Mouse (Mus musculus) lung, embryonic 14.5 days (tissue): ENCODE results near the gene Ehmt2. TPM values are rescaled to one million over a fixed set of nuclear protein-coding genes. Genes with fewer than 3 reads are reported as not detected.
A peak's percentile ranks its signal among the peaks of the same experiment; 100 is the strongest.
"Not testable (repeated sequence)": the region's sequence is repeated elsewhere in the genome, so short reads cannot be mapped to it uniquely, and the experiment has no call there.

Experiments
- ATAC-seq: fragments of 200-750 bp; cut with Nextera tagmentation; 2 replicates; pipeline ENCODE4 v1.8.0; 2017; ENCODE audit warnings: mild to moderate bottlenecking, moderate TSS enrichment, moderate library complexity; ENCODE audit not compliant: insufficient read depth
- DNase-seq: peaks from one replicate; pipeline ENCODE4 v3.0.0-alpha.2; 2015
- H3K27ac ChIP-seq: fragments of 300-500 bp; sonication (generic); 2 replicates; pipeline ENCODE4 v1.5.1; 2014; ENCODE audit warnings: low read depth, mild to moderate bottlenecking, moderate library complexity
- H3K27me3 ChIP-seq: fragments of 300-500 bp; sonication (generic); 2 replicates; pipeline ENCODE4 v1.6.1; 2014; ENCODE audit warnings: low read length, control low read depth; ENCODE audit not compliant: insufficient read depth
- H3K36me3 ChIP-seq: fragments of 300-500 bp; sonication (generic); 2 replicates; pipeline ENCODE4 v1.6.1; 2014; ENCODE audit warnings: control low read depth; ENCODE audit not compliant: insufficient read depth
- H3K4me1 ChIP-seq: fragments of 300-500 bp; sonication (generic); 2 replicates; pipeline ENCODE4 v1.6.1; 2014; ENCODE audit warnings: antibody characterized with exemption, control low read depth; ENCODE audit not compliant: insufficient read depth
- H3K4me2 ChIP-seq: fragments of 300-500 bp; sonication (generic); 2 replicates; pipeline ENCODE4 v1.6.1; 2014; ENCODE audit warnings: mild to moderate bottlenecking
- H3K4me3 ChIP-seq: fragments of 300-500 bp; sonication (generic); 2 replicates; pipeline ENCODE4 v1.5.1; 2014; ENCODE audit warnings: low read depth, low read length
- H3K9ac ChIP-seq: fragments of 300-500 bp; sonication (generic); 2 replicates; pipeline ENCODE4 v1.6.1; 2014
- H3K9me3 ChIP-seq: fragments of 300-500 bp; sonication (generic); 2 replicates; pipeline ENCODE4 v1.6.1; 2016; ENCODE audit warnings: low read depth, low read length, control low read depth
- CTCF ChIP-seq: IDR thresholded peaks from 2 replicates; pipeline ENCODE4 v1.5.1; 2016; ENCODE audit warnings: antibody characterized with exemption, low read depth
- WGBS: fragments of 180-500 bp; shearing (Covaris S2); extraction: QIAGEN DNeasy Blood & Tissue Kit; methylation state at CpG from one replicate; pipeline ENCODE4 v1.1.7; 2014; 5-methylcytosine and 5-hydroxymethylcytosine counted together
- polyA plus RNA-seq: library from polyadenylated mRNA; unstranded; fragments of >200 nt; fragmentation: Nextera tagmentation; extraction: Ambion mirVana; gene quantifications from 2 replicates; pipeline ENCODE4 v1.2.1, GENCODE M21; 2014

The Ehmt2 gene
- polyA plus RNA-seq, 1 experiment from 2014 or later, result 71.0 TPM

GRCm38 (mm10) chr17:34898706-34899052, 410 bp downstream of the Ehmt2 start:
- DNase-seq (peak; percentile 62), ATAC-seq (no peak)
- Histone ChIP-seq H3K27ac (peak overlapping the region; percentile 98), H3K4me3 (peak overlapping the region; percentile 89), H3K27me3 (no peaks in the 10 kb centered on the region), H3K4me1 (peaks cover 11% of the 10 kb centered on the region; the same call in 1 of the 2 replicates), H3K9me3 (no peaks in the 10 kb centered on the region), H3K4me2 (peak overlapping the region; percentile 86), H3K36me3 (peaks cover 34% of the 10 kb centered on the region), H3K9ac (peak overlapping the region; percentile 96)
- TF ChIP-seq CTCF, result no peak
- WGBS, result under 1% methylated on average over 45 of the region's 47 CpGs

- WGBS, result under 1% methylated on average over 44 of the region's 45 CpGs
- DNase-seq, result peak; percentile 43
- no peak for TF ChIP-seq CTCF
Observed at GRCm38 (mm10) chr17:34899053-34899889, 1.0 kb downstream of the Ehmt2 start.

GRCm38 (mm10) chr17:34899890-34900243, 1.6 kb downstream of the Ehmt2 start:
- no peak for TF ChIP-seq CTCF
- Histone ChIP-seq H3K27me3 (no peaks in the 10 kb centered on the region), H3K9me3 (no peaks in the 10 kb centered on the region), H3K36me3 (peaks cover 43% of the 10 kb centered on the region), H3K9ac (peak overlapping the region; percentile 96), H3K4me1 (peaks cover 11% of the 10 kb centered on the region; the same call in 1 of the 2 replicates), H3K4me3 (peak overlapping the region; percentile 89), H3K4me2 (peak overlapping the region; percentile 86), H3K27ac (peak overlapping the region; percentile 98)
- DNase-seq (no peak), ATAC-seq (no peak)
- 0% methylated on average over 5 of the region's 5 CpGs for WGBS

More at GRCm38 (mm10) chr17:34899053-34899889, 1.0 kb downstream of the Ehmt2 start:
- Histone ChIP-seq H3K27me3 (no peaks in the 10 kb centered on the region), H3K36me3 (peaks cover 38% of the 10 kb centered on the region), H3K4me1 (peaks cover 11% of the 10 kb centered on the region; the same call in 1 of the 2 replicates), H3K4me3 (peak overlapping the region; percentile 89), H3K27ac (peak overlapping the region; percentile 98), H3K4me2 (peak overlapping the region; percentile 86), H3K9ac (peak overlapping the region; percentile 96), H3K9me3 (no peaks in the 10 kb centered on the region)
- no peak; the same call in 1 of the 2 replicates for ATAC-seq

DNA sequence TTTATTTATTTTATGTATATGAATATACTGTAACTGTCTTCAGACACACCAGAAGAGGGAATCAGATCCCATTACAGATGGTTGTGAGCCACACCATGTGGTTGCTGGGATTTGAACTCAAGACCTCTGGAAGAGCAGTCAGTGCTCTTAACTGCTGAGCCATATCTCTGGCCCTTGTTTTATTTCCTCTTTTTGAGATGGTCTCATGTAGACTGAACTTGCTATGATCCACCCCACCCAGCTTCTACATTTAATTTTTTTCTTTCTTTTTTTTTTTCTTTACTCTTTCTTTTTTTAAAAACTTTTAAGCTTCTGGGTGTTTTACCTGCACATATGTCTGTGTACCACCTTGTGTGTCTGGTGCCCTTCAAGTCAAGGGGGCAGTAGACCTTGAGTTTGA, 2.6 kb downstream of the Ehmt2 start:
- not testable (repeated sequence) for H3K27ac ChIP-seq, H3K9ac ChIP-seq, H3K27me3 ChIP-seq, H3K9me3 ChIP-seq, DNase-seq, ATAC-seq, H3K4me2 ChIP-seq
- H3K4me1 ChIP-seq, result peaks cover 11% of the 10 kb centered on the region; the same call in 1 of the 2 replicates
- H3K4me3 ChIP-seq, result 0 out of 2 replicates have a peak overlapping the region, but pooled peaks have one; percentile 4
- H3K36me3 ChIP-seq, result peaks cover 49% of the 10 kb centered on the region

DNA sequence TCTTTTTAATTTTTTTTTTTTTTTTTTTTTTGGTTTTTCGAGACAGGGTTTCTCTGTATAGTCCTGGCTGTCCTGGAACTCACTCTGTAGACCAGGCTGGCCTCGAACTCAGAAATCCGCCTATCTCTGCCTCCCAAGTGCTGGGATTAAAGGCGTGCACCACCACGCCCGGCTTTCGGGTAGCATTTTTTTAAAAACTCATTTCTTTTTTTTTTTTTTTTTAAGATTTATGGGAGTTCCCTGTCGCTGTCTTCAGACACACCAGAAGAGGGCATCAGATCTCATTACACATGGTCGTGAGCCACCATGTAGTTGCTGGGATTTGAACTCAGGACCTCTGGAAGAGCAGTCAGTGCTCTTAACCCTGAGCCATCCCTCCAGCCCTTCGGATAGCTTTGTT, 3.7 kb downstream of the Ehmt2 start:
- WGBS, result 85% methylated on average over 9 of the region's 10 CpGs
- peaks cover 52% of the 10 kb centered on the region for H3K36me3 ChIP-seq
- not testable (repeated sequence) for H3K4me2 ChIP-seq, ATAC-seq, DNase-seq, H3K9ac ChIP-seq, H3K4me3 ChIP-seq, H3K27ac ChIP-seq, H3K9me3 ChIP-seq, H3K27me3 ChIP-seq, H3K4me1 ChIP-seq

GRCm38 (mm10) chr17:34902895-34903294, 4.6 kb downstream of the Ehmt2 start:
- WGBS, result 84% methylated on average over 9 of the region's 9 CpGs

GRCm38 (mm10) chr17:34910982-34911381, 12.7 kb downstream of the Ehmt2 start:
- Histone ChIP-seq H3K27ac (no peak overlapping the region), H3K27me3 (no peaks in the 10 kb centered on the region), H3K4me1 (no peaks in the 10 kb centered on the region), H3K9me3 (no peaks in the 10 kb centered on the region), H3K9ac (no peak overlapping the region), H3K4me3 (no peak overlapping the region), H3K4me2 (no peak overlapping the region), H3K36me3 (peaks cover 82% of the 10 kb centered on the region)
- TF ChIP-seq CTCF, result no peak
- ATAC-seq (no peak), DNase-seq (no peak)
- 85% methylated on average over 10 of the region's 10 CpGs for WGBS

More at GRCm38 (mm10) chr17:34902895-34903294, 4.6 kb downstream of the Ehmt2 start:
- H3K4me1 ChIP-seq, result peaks cover 5% of the 10 kb centered on the region; the same call in 1 of the 2 replicates
- no peak for ATAC-seq
- H3K9ac ChIP-seq, result no peak overlapping the region
- peaks cover 61% of the 10 kb centered on the region for H3K36me3 ChIP-seq
- H3K27me3 ChIP-seq, result no peaks in the 10 kb centered on the region
- no peaks in the 10 kb centered on the region for H3K9me3 ChIP-seq
- DNase-seq, result no peak
- TF ChIP-seq CTCF, result no peak
- H3K27ac ChIP-seq, result no peak overlapping the region
- H3K4me2 ChIP-seq, result no peak overlapping the region
- H3K4me3 ChIP-seq, result no peak overlapping the region
